Mouse (Mus musculus) midbrain, embryonic 14.5 days (tissue): ENCODE measurements around the gene Grin2a. TPM values are rescaled to one million over a fixed set of nuclear protein-coding genes. Genes with fewer than 3 reads are reported as not detected.
A peak's percentile ranks its signal among the peaks of the same experiment; 100 is the strongest.

ENCODE experiments used
- ATAC-seq: fragments of 200-750 bp; cut with Nextera tagmentation; 2 replicates; pipeline ENCODE4 v1.8.0; 2017; ENCODE audit warnings: moderate number of reproducible peaks, moderate library complexity; ENCODE audit not compliant: low FRiP score, low TSS enrichment
- DNase-seq: peaks from one replicate; pipeline ENCODE4 v3.0.0-alpha.2; 2015
- H3K27ac ChIP-seq: fragments of 300-500 bp; sonication (generic); replicated peaks from 2 replicates; pipeline ENCODE4 v1.5.1; 2014; ENCODE audit warnings: mild to moderate bottlenecking, low read depth, low read length, moderate library complexity
- H3K27me3 ChIP-seq: fragments of 300-500 bp; sonication (generic); 2 replicates; pipeline ENCODE4 v1.6.1; 2014; ENCODE audit warnings: low read length, control low read depth, mixed read lengths; ENCODE audit not compliant: control insufficient read depth, insufficient read depth
- H3K36me3 ChIP-seq: fragments of 300-500 bp; sonication (generic); 2 replicates; pipeline ENCODE4 v1.6.1; 2014; ENCODE audit warnings: low read length, control low read depth; ENCODE audit not compliant: control insufficient read depth, insufficient read depth
- H3K4me1 ChIP-seq: fragments of 300-500 bp; sonication (generic); 2 replicates; pipeline ENCODE4 v1.6.1; 2014; ENCODE audit warnings: mild to moderate bottlenecking, antibody characterized with exemption, low read length, control low read depth; ENCODE audit not compliant: control insufficient read depth, insufficient read depth
- H3K4me2 ChIP-seq: fragments of 300-500 bp; sonication (generic); 2 replicates; pipeline ENCODE4 v1.6.1; 2014; ENCODE audit warnings: mild to moderate bottlenecking, low read length, moderate library complexity
- H3K4me3 ChIP-seq: fragments of 300-500 bp; sonication (generic); replicated peaks from 2 replicates; pipeline ENCODE4 v1.5.1; 2014; ENCODE audit warnings: low read depth, low read length
- H3K9ac ChIP-seq: fragments of 300-500 bp; sonication (generic); replicated peaks from 2 replicates; pipeline ENCODE4 v1.6.1; 2014; ENCODE audit warnings: mild to moderate bottlenecking, low read length, moderate library complexity
- H3K9me3 ChIP-seq: fragments of 300-500 bp; sonication (generic); 2 replicates; pipeline ENCODE4 v1.6.1; 2016; ENCODE audit warnings: low read length, control low read depth, mixed read lengths; ENCODE audit not compliant: control insufficient read depth
- WGBS: fragments of 180-500 bp; shearing (Covaris S2); extraction: QIAGEN DNeasy Blood & Tissue Kit; methylation state at CpG from one replicate; pipeline ENCODE4 v1.1.7; 2014; 5-methylcytosine and 5-hydroxymethylcytosine counted together
- polyA plus RNA-seq: library from polyadenylated mRNA; unstranded; fragments of >200 nt; fragmentation: Nextera tagmentation; extraction: Ambion mirVana; gene quantifications from 2 replicates; pipeline ENCODE4 v1.2.1, GENCODE M21; 2014

Grin2a gene
- polyA plus RNA-seq, 1 experiment from 2014 or later = 2.4 TPM

DNA sequence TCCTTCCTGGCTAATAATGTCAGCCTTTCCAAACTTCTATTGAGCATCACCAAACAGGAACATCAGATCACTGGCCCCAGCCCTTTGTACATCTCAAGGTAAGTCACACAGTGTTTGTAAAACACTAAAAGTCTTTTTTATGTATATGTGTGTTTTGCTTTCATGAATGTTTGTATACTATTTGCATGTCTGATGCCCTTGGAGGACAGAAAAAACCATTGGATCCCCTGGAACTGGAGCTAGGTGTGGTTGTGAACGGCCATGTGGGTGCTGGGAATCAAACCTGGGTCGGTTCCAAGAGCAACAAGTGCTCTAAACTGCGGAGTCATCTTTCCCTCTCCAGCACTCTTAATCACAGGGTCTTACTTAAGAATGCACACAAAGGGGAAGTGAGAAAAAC, 245.7 kb downstream of the Grin2a start:
- no peaks in the 10 kb centered on the region for H3K4me1 ChIP-seq
- ATAC-seq (no peak), DNase-seq (no peak)
- no peaks in the 10 kb centered on the region for H3K9me3 ChIP-seq
- no peaks in the 10 kb centered on the region for H3K36me3 ChIP-seq
- H3K4me3 ChIP-seq = no peak overlapping the region
- H3K27me3 ChIP-seq = no peaks in the 10 kb centered on the region
- WGBS = 90% methylated on average over 3 of the region's 3 CpGs
- H3K27ac ChIP-seq = no peak overlapping the region
- no peak overlapping the region for H3K9ac ChIP-seq
- no peak overlapping the region for H3K4me2 ChIP-seq

- Histone ChIP-seq H3K4me3 (no peak overlapping the region), H3K4me2 (no peak overlapping the region), H3K9ac (no peak overlapping the region), H3K27me3 (no peaks in the 10 kb centered on the region), H3K36me3 (no peaks in the 10 kb centered on the region), H3K4me1 (no peaks in the 10 kb centered on the region), H3K27ac (no peak overlapping the region), H3K9me3 (no peaks in the 10 kb centered on the region)
- WGBS = 87% methylated on average over 6 of the region's 6 CpGs
- DNase-seq (no peak), ATAC-seq (no peak)
These were observed 252.9 kb downstream of the Grin2a start for GRCm38 (mm10) chr16:9742443-9742842.

GRCm38 (mm10) chr16:9738679-9739078, 256.7 kb downstream of the Grin2a start:
- no peaks in the 10 kb centered on the region for H3K9me3 ChIP-seq
- no peak overlapping the region for H3K27ac ChIP-seq
- H3K4me3 ChIP-seq = no peak overlapping the region
- ATAC-seq = no peak
- H3K27me3 ChIP-seq = no peaks in the 10 kb centered on the region
- peaks cover 4% of the 10 kb centered on the region; the same call in 1 of the 2 replicates for H3K4me1 ChIP-seq
- no peak overlapping the region for H3K4me2 ChIP-seq
- WGBS = 83% methylated on average over 6 of the region's 6 CpGs
- H3K9ac ChIP-seq = no peak overlapping the region
- H3K36me3 ChIP-seq = no peaks in the 10 kb centered on the region
- DNase-seq = no peak

GRCm38 (mm10) chr16:9737131-9737530, 258.2 kb downstream of the Grin2a start:
- Histone ChIP-seq H3K27me3 (no peaks in the 10 kb centered on the region), H3K4me2 (no peak overlapping the region), H3K4me1 (peaks cover 4% of the 10 kb centered on the region; the same call in 1 of the 2 replicates), H3K27ac (no peak overlapping the region), H3K4me3 (no peak overlapping the region), H3K36me3 (no peaks in the 10 kb centered on the region), H3K9me3 (no peaks in the 10 kb centered on the region), H3K9ac (no peak overlapping the region)
- 10% methylated on average over 2 of the region's 2 CpGs for WGBS
- DNase-seq = peak; percentile 49
- no peak for ATAC-seq

GRCm38 (mm10) chr16:9735365-9736080, 259.8 kb downstream of the Grin2a start:
- Histone ChIP-seq H3K9ac (no peak overlapping the region), H3K27me3 (no peaks in the 10 kb centered on the region), H3K9me3 (no peaks in the 10 kb centered on the region), H3K27ac (no peak overlapping the region), H3K4me3 (no peak overlapping the region), H3K36me3 (no peaks in the 10 kb centered on the region), H3K4me2 (no peak overlapping the region), H3K4me1 (peaks cover 4% of the 10 kb centered on the region; the same call in 1 of the 2 replicates)
- DNase-seq = no peak
- no peak for ATAC-seq
- 81% methylated on average over 8 of the region's 8 CpGs for WGBS

DNA sequence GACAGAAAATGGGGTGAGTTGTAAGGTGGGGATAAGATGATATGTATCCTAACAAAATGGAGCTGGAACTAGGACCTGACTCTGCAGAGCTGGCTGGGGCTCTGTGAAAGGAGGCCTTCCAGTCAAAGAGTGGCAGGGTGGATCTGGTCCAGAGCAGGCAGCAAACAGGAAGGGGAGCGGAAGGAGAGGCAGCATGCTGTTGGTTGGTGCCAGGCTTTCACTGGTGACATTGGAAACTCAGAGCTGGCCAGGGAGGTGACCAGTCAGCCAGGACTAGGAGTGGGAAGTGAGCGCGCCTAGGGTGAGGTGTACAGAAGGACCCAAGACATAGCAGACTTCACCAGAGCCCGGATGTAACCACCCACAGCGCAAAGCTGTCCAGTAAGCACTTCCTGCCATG, 267.8 kb downstream of the Grin2a start:
- H3K27me3 ChIP-seq = no peaks in the 10 kb centered on the region
- H3K4me2 ChIP-seq = no peak overlapping the region
- H3K9me3 ChIP-seq = no peaks in the 10 kb centered on the region
- ATAC-seq (no peak), DNase-seq (no peak)
- WGBS = 96% methylated on average over 5 of the region's 5 CpGs
- H3K27ac ChIP-seq = no peak overlapping the region
- H3K9ac ChIP-seq = no peak overlapping the region
- H3K36me3 ChIP-seq = no peaks in the 10 kb centered on the region
- no peak overlapping the region for H3K4me3 ChIP-seq
- no peaks in the 10 kb centered on the region for H3K4me1 ChIP-seq

GRCm38 (mm10) chr16:9725578-9726113, 269.7 kb downstream of the Grin2a start:
- H3K4me2 ChIP-seq = no peak overlapping the region
- H3K27ac ChIP-seq = no peak overlapping the region
- DNase-seq (no peak), ATAC-seq (no peak)
- no peak overlapping the region for H3K4me3 ChIP-seq
- H3K4me1 ChIP-seq = no peaks in the 10 kb centered on the region
- no peaks in the 10 kb centered on the region for H3K27me3 ChIP-seq
- H3K9ac ChIP-seq = no peak overlapping the region
- no peaks in the 10 kb centered on the region for H3K36me3 ChIP-seq
- 80% methylated on average over 7 of the region's 7 CpGs for WGBS
- no peaks in the 10 kb centered on the region for H3K9me3 ChIP-seq

GRCm38 (mm10) chr16:9711398-9711797, 284.0 kb downstream of the Grin2a start:
- ATAC-seq (no peak), DNase-seq (no peak)
- no peak overlapping the region for H3K4me2 ChIP-seq
- H3K4me1 ChIP-seq = no peaks in the 10 kb centered on the region
- no peak overlapping the region for H3K27ac ChIP-seq
- no peaks in the 10 kb centered on the region for H3K36me3 ChIP-seq
- 93% methylated on average over 2 of the region's 2 CpGs for WGBS
- H3K27me3 ChIP-seq = no peaks in the 10 kb centered on the region
- no peaks in the 10 kb centered on the region for H3K9me3 ChIP-seq
- no peak overlapping the region for H3K4me3 ChIP-seq
- H3K9ac ChIP-seq = no peak overlapping the region

- Histone ChIP-seq H3K27me3 (no peaks in the 10 kb centered on the region), H3K4me2 (no peak overlapping the region), H3K4me3 (no peak overlapping the region), H3K9me3 (no peaks in the 10 kb centered on the region), H3K4me1 (no peaks in the 10 kb centered on the region), H3K9ac (no peak overlapping the region), H3K36me3 (no peaks in the 10 kb centered on the region), H3K27ac (no peak overlapping the region)
- WGBS = 65% methylated on average over 2 of the region's 2 CpGs
- DNase-seq = no peak
- no peak for ATAC-seq
These were observed 285.4 kb downstream of the Grin2a start for GRCm38 (mm10) chr16:9709921-9710320.
